ENCODE assay signal across 8 mouse cellular contexts in genomic region chr13:21754294-21755001, GRCm38 (mm10). TPM values are rescaled to one million over a fixed set of nuclear protein-coding genes. Genes with fewer than 3 reads are reported as not detected.
A peak's percentile ranks its signal among the peaks of the same experiment; 100 is the strongest.
DNase-seq lines count a peak whose midpoint lies in the region; ATAC-seq lines count a peak whose summit lies in the region.
"Not testable (repeated sequence)": the region's sequence is repeated elsewhere in the genome, so short reads cannot be mapped to it uniquely, and the experiment has no call there.

No protein-coding gene starts in this region.

- peak overlapping the region; percentile 46 for H3K9ac ChIP-seq in forebrain, embryonic 15.5 days (replicated peaks)
- H3K9ac ChIP-seq in hindbrain, embryonic 15.5 days: peak overlapping the region; percentile 37

- DNase-seq in MEL-GATA-1-ER (ENCODE audit: extremely low read depth, low read depth): peak; percentile 90
- DNase-seq in cerebellum, postnatal 10 days: peak; percentile 57
- DNase-seq in limb, embryonic 10.5 days (ENCODE audit: low spot score): not testable (repeated sequence)
- DNase-seq in retina, embryonic 14.5 days (ENCODE audit: low spot score): peak; percentile 72
- peak; percentile 67 for DNase-seq in thymus, postnatal 4 days

- not testable (repeated sequence) for H3K9me3 ChIP-seq in forebrain, embryonic 15.5 days; hindbrain, embryonic 15.5 days; limb, embryonic 10.5 days (replicated peaks)

- 0% methylated on average over 12 of the region's 26 CpGs for WGBS in forebrain, embryonic 15.5 days
- under 1% methylated on average over 24 of the region's 26 CpGs for WGBS in hindbrain, embryonic 15.5 days
- 2% methylated on average over 13 of the region's 26 CpGs for WGBS in limb, embryonic 10.5 days

- peak; percentile 4; the same call in 1 of the 2 replicates for ATAC-seq in forebrain, embryonic 15.5 days (replicated peaks)
- ATAC-seq in hindbrain, embryonic 15.5 days (ENCODE audit: low FRiP score, low read depth): not testable (repeated sequence)
- 0 out of 2 replicates have a peak, but pooled peaks have one; percentile 11 for ATAC-seq in megakaryocyte, adult 5-6 weeks (ENCODE audit: poor library complexity, severe bottlenecking)

- H3K4me3 ChIP-seq in forebrain, embryonic 15.5 days: peak overlapping the region; percentile 47
- H3K4me3 ChIP-seq in hindbrain, embryonic 15.5 days: peak overlapping the region; percentile 47
- H3K4me3 ChIP-seq in limb, embryonic 10.5 days: peak overlapping the region; percentile 55

- H3K36me3 ChIP-seq in forebrain, embryonic 15.5 days; hindbrain, embryonic 15.5 days; limb, embryonic 10.5 days: not testable (repeated sequence)

- peak overlapping the region; percentile 82 for H3K4me2 ChIP-seq in forebrain, embryonic 15.5 days (replicated peaks)
- peak overlapping the region; percentile 88 for H3K4me2 ChIP-seq in hindbrain, embryonic 15.5 days

- H3K27me3 ChIP-seq in forebrain, embryonic 15.5 days; hindbrain, embryonic 15.5 days; limb, embryonic 10.5 days (ENCODE audit: low read depth, poor library complexity, severe bottlenecking): not testable (repeated sequence)

- H3K27ac ChIP-seq in forebrain, embryonic 15.5 days (replicated peaks): peak overlapping the region; percentile 96
- H3K27ac ChIP-seq in hindbrain, embryonic 15.5 days (replicated peaks): peak overlapping the region; percentile 94
- peak overlapping the region; percentile 87 for H3K27ac ChIP-seq in limb, embryonic 10.5 days

- peaks cover 32% of the 10 kb centered on the region for H3K4me1 ChIP-seq in forebrain, embryonic 15.5 days
- peaks cover 21% of the 10 kb centered on the region for H3K4me1 ChIP-seq in hindbrain, embryonic 15.5 days (replicated peaks)
- H3K4me1 ChIP-seq in limb, embryonic 10.5 days: peaks cover 24% of the 10 kb centered on the region

RNA-seq across cellular contexts. Expression of gene Hist1h2bn, which starts 0.5 kb away (rescaled TPM):
- polyA plus RNA-seq in forebrain, embryonic 15.5 days (2015; fragmentation: Nextera tagmentation; extraction: Ambion mirVana): 1.2 and 2.6 TPM in 2 replicates
- polyA plus RNA-seq in hindbrain, embryonic 15.5 days (2015; fragmentation: Nextera tagmentation; extraction: Ambion mirVana): 1.1 TPM in 1 of 2 replicates, not detected in the other
- 1.4 and 3.8 TPM in 2 replicates for polyA plus RNA-seq in limb, embryonic 10.5 days (2016; fragmentation: Nextera tagmentation; extraction: Ambion mirVana)
- 318 and 331 TPM in 2 replicates for total RNA-seq in megakaryocyte, adult 5-6 weeks (2015)
- 1,434 and 1,651 TPM in 2 replicates for total RNA-seq in megakaryocyte, adult 5-6 weeks (2017)

RNA-seq across cellular contexts. Expression of gene Hist1h2ak, which starts 0.8 kb away (rescaled TPM):
- polyA plus RNA-seq in forebrain, embryonic 15.5 days (2015; fragmentation: Nextera tagmentation; extraction: Ambion mirVana): 21.2 and 26.2 TPM in 2 replicates
- 5.3 and 7.9 TPM in 2 replicates for polyA plus RNA-seq in hindbrain, embryonic 15.5 days (2015; fragmentation: Nextera tagmentation; extraction: Ambion mirVana)
- polyA plus RNA-seq in limb, embryonic 10.5 days (2016; fragmentation: Nextera tagmentation; extraction: Ambion mirVana): 14.3 and 19.6 TPM in 2 replicates
- total RNA-seq in megakaryocyte, adult 5-6 weeks (2015): 141 and 258 TPM in 2 replicates
- 1,551 and 1,637 TPM in 2 replicates for total RNA-seq in megakaryocyte, adult 5-6 weeks (2017)

RNA-seq across cellular contexts. Expression of gene Hist1h4k, which starts 4.1 kb away (rescaled TPM):
- 2.3 and 3.3 TPM in 2 replicates for polyA plus RNA-seq in forebrain, embryonic 15.5 days (2015; fragmentation: Nextera tagmentation; extraction: Ambion mirVana)
- polyA plus RNA-seq in hindbrain, embryonic 15.5 days (2015; fragmentation: Nextera tagmentation; extraction: Ambion mirVana): 1.5 and 2.3 TPM in 2 replicates
- polyA plus RNA-seq in limb, embryonic 10.5 days (2016; fragmentation: Nextera tagmentation; extraction: Ambion mirVana): 4.9 TPM in 1 of 2 replicates, not detected in the other
- total RNA-seq in megakaryocyte, adult 5-6 weeks (2015): 97.3 and 158 TPM in 2 replicates
- 2,083 and 3,751 TPM in 2 replicates for total RNA-seq in megakaryocyte, adult 5-6 weeks (2017)

RNA-seq across cellular contexts. Expression of gene Hist1h4j, which starts 19.6 kb away (rescaled TPM):
- 0.83 and 1.5 TPM in 2 replicates for polyA plus RNA-seq in forebrain, embryonic 15.5 days (2015; fragmentation: Nextera tagmentation; extraction: Ambion mirVana)
- 0.77 TPM in 1 of 2 replicates, not detected in the other for polyA plus RNA-seq in hindbrain, embryonic 15.5 days (2015; fragmentation: Nextera tagmentation; extraction: Ambion mirVana)
- 0.92 and 1.6 TPM in 2 replicates for polyA plus RNA-seq in limb, embryonic 10.5 days (2016; fragmentation: Nextera tagmentation; extraction: Ambion mirVana)
- total RNA-seq in megakaryocyte, adult 5-6 weeks (2015): 5.8 and 10.7 TPM in 2 replicates
- 595 and 644 TPM in 2 replicates for total RNA-seq in megakaryocyte, adult 5-6 weeks (2017)

RNA-seq across cellular contexts. Expression of gene Hist1h1b, which starts 26.0 kb away (rescaled TPM):
- 9.6 and 13.7 TPM in 2 replicates for polyA plus RNA-seq in forebrain, embryonic 15.5 days (2015; fragmentation: Nextera tagmentation; extraction: Ambion mirVana)
- 3.5 and 7.4 TPM in 2 replicates for polyA plus RNA-seq in hindbrain, embryonic 15.5 days (2015; fragmentation: Nextera tagmentation; extraction: Ambion mirVana)
- polyA plus RNA-seq in limb, embryonic 10.5 days (2016; fragmentation: Nextera tagmentation; extraction: Ambion mirVana): 33.1 and 40.9 TPM in 2 replicates
- 792 and 803 TPM in 2 replicates for total RNA-seq in megakaryocyte, adult 5-6 weeks (2015)
- total RNA-seq in megakaryocyte, adult 5-6 weeks (2017): 2,001 and 2,565 TPM in 2 replicates
